12 mouse cellular contexts compared by ENCODE assay signal in the genomic region with DNA sequence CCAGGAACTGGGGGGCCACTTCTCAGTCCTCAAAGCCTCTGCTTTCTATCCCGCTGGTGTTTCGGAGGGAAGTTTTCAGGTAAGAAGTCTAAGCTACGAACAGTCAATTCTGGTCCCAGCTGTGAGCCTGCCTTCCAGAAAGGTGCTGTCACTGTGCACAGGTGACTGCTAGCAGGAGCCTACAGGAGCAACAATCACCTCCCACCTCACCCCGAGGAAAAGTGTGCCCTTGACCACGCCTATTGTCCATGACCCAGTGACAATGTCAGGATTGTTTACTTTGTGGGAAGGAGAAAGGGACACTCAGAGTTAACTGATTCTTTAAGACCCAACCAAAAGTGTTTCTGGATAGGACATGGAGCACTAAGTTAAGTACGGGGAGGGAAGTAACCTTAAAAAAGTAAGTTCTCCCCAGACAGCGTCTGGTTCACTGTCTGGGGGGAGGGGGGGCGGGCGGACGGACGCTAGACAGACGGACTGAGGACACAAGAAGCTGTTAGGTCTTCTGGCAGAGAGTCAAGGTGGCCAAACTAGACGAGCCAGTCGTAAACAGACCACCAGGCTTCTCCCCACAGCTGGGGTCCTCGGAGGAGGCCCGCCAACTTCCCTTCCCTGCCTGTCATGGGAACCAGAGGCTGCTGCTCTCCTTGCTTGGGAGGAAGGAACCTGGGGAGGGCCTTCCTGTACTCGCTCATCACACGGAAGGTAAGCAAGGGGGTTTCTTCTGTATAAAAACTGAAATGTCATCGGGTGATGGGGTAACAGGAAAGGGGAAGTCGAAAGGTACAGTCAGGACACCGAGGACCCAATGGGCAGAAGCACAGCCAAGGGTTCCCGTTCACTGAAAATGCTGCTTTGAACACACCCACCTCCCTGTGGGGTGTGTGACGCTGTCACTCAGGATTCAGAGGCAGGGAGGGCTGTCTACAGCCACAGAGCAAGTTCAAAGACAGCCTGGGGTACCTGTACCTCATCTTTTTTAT. TPM values are rescaled to one million over a fixed set of nuclear protein-coding genes. Genes with fewer than 3 reads are reported as not detected.
DNase-seq lines count a peak whose midpoint lies in the region; ATAC-seq and TF ChIP-seq lines count a peak whose summit lies in the region.
"Had no signal": no experiment of that assay in that cellular context is flagged by ENCODE, and none has a peak within 500 bp of the region (broad histone marks: within the 10 kb centered on the region; RNA-seq: fewer than 3 reads in every experiment).

No protein-coding gene starts in this region.

- no peak overlapping the region for H3K4me3 ChIP-seq in left cerebral cortex, adult 2 months
- no peak overlapping the region for H3K4me3 ChIP-seq in liver, embryonic 15.5 days (replicated peaks)
- H3K4me3 ChIP-seq in midbrain, embryonic 13.5 days (replicated peaks): no peak overlapping the region
- H3K4me3 ChIP-seq: forebrain, embryonic 13.5 days; megakaryocyte, embryonic 14.5 days; neural tube, embryonic 12.5 days had no signal

- no peak for ATAC-seq in liver, embryonic 15.5 days (ENCODE audit: insufficient read depth)
- no peak for ATAC-seq in midbrain, embryonic 13.5 days
- ATAC-seq: forebrain, embryonic 13.5 days had no signal

- H3K9me3 ChIP-seq in liver, embryonic 15.5 days (replicated peaks): no peaks in the 10 kb centered on the region
- no peaks in the 10 kb centered on the region for H3K9me3 ChIP-seq in midbrain, embryonic 13.5 days
- H3K9me3 ChIP-seq: forebrain, embryonic 13.5 days; megakaryocyte, embryonic 14.5 days; neural tube, embryonic 12.5 days had no signal

- H3K9ac ChIP-seq in liver, embryonic 15.5 days: no peak overlapping the region
- no peak overlapping the region for H3K9ac ChIP-seq in midbrain, embryonic 13.5 days (replicated peaks)
- H3K9ac ChIP-seq: forebrain, embryonic 13.5 days; neural tube, embryonic 12.5 days had no signal

- peak overlapping the region; percentile 50; the same call in 1 of the 2 replicates for H3K27ac ChIP-seq in left cerebral cortex, adult 2 months
- peak overlapping the region; percentile 25; the same call in 1 of the 2 replicates for H3K27ac ChIP-seq in liver, embryonic 15.5 days (replicated peaks)
- H3K27ac ChIP-seq in midbrain, embryonic 13.5 days: no peak overlapping the region
- H3K27ac ChIP-seq: forebrain, embryonic 13.5 days; neural tube, embryonic 12.5 days had no signal

- no peak for DNase-seq in left cerebral cortex, adult 2 months (ENCODE audit: extremely low spot score in 1 of 2, low spot score in 2 of 2)
- DNase-seq in left cerebral cortex, postnatal 4 days: no peak
- peak; percentile 32 for DNase-seq in thymus, postnatal 25 days
- DNase-seq in thymus, postnatal 4 days: no peak
- DNase-seq in embryo, embryonic 10.5 days (ENCODE audit: low spot score): no peak
- DNase-seq in right cerebral cortex, postnatal 36 days (ENCODE audit: low spot score in 2 of 2): no peak
- DNase-seq: heart, postnatal 4 days had no signal

- intact Hi-C loops in left cerebral cortex, adult 2 months (cut with DNase I): no loop called here
- intact Hi-C loops in left cerebral cortex, postnatal 4 days (cut with DNase I): no loop called here

- peaks cover 40% of the 10 kb centered on the region for H3K4me1 ChIP-seq in liver, embryonic 15.5 days (replicated peaks)
- no peaks in the 10 kb centered on the region for H3K4me1 ChIP-seq in midbrain, embryonic 13.5 days (replicated peaks)
- H3K4me1 ChIP-seq: forebrain, embryonic 13.5 days; neural tube, embryonic 12.5 days had no signal

- no peaks in the 10 kb centered on the region for H3K27me3 ChIP-seq in liver, embryonic 15.5 days
- no peaks in the 10 kb centered on the region for H3K27me3 ChIP-seq in midbrain, embryonic 13.5 days
- H3K27me3 ChIP-seq: forebrain, embryonic 13.5 days; megakaryocyte, embryonic 14.5 days; neural tube, embryonic 12.5 days had no signal

- WGBS in liver, embryonic 15.5 days (ENCODE audit: insufficient replicate concordance): 50% methylated on average over 23 of the region's 23 CpGs
- WGBS in midbrain, embryonic 13.5 days: 90% methylated on average over 23 of the region's 23 CpGs

- peaks cover 46% of the 10 kb centered on the region for H3K36me3 ChIP-seq in liver, embryonic 15.5 days (replicated peaks)
- peaks cover 71% of the 10 kb centered on the region for H3K36me3 ChIP-seq in midbrain, embryonic 13.5 days

- no peak overlapping the region for H3K4me2 ChIP-seq in liver, embryonic 15.5 days
- H3K4me2 ChIP-seq in midbrain, embryonic 13.5 days (replicated peaks): no peak overlapping the region
- H3K4me2 ChIP-seq: forebrain, embryonic 13.5 days; neural tube, embryonic 12.5 days had no signal

- no peak for TF ChIP-seq CTCF in left cerebral cortex, adult 2 months (IDR thresholded peaks at IDR 0.05)

RNA-seq across cellular contexts. Expression of a gene that starts 9.1 kb away (rescaled TPM):
- total RNA-seq in left cerebral cortex, adult 2 months (2021): 10 to 100 TPM; 25.7 to 28.3 TPM
- total RNA-seq in left cerebral cortex, postnatal 4 days (2021): 1 to 10 TPM; 1.5 to 2.7 TPM
- polyA plus RNA-seq in liver, embryonic 15.5 days (2015; fragmentation: Nextera tagmentation; extraction: Ambion mirVana): 13.2 and 15.3 TPM in 2 replicates
- 0.98 and 1.2 TPM in 2 replicates for polyA plus RNA-seq in midbrain, embryonic 13.5 days (2015; fragmentation: Nextera tagmentation; extraction: Ambion mirVana)

RNA-seq across cellular contexts. Expression of a gene that starts 41.2 kb away (rescaled TPM):
- 10 to 100 TPM; 21.0 to 25.3 TPM for total RNA-seq in left cerebral cortex, adult 2 months (2021)
- 1 to 10 TPM; 3.3 to 4.6 TPM for total RNA-seq in left cerebral cortex, postnatal 4 days (2021)
- polyA plus RNA-seq in liver, embryonic 15.5 days (2015; fragmentation: Nextera tagmentation; extraction: Ambion mirVana): 4.0 and 4.2 TPM in 2 replicates
- 4.3 and 5.6 TPM in 2 replicates for polyA plus RNA-seq in midbrain, embryonic 13.5 days (2015; fragmentation: Nextera tagmentation; extraction: Ambion mirVana)

Comparison
In these comparisons a context has a peak if more than half of its experiments do, and no peak if none do; other contexts are left out.
1. RNA of a gene that starts 9.1 kb away (total RNA-seq): 25.7 to 28.3 TPM in left cerebral cortex, adult 2 months; 1.5 to 2.7 TPM in left cerebral cortex, postnatal 4 days; every median in the first group is over 4 times any median in the second.